Mouse (Mus musculus) neural tube, embryonic 14.5 days (tissue): ENCODE measurements around the gene Smad6. TPM values are rescaled to one million over a fixed set of nuclear protein-coding genes. Genes with fewer than 3 reads are reported as not detected.

Source experiments
- ATAC-seq: fragments of 200-750 bp; cut with Nextera tagmentation; 2 replicates; pipeline ENCODE4 v1.8.0; 2017; ENCODE audit warnings: low read depth, mild to moderate bottlenecking, moderate TSS enrichment, moderate library complexity
- H3K27ac ChIP-seq: fragments of 300-500 bp; sonication (generic); 2 replicates; pipeline ENCODE4 v1.5.1; 2014; ENCODE audit warnings: low read depth, mild to moderate bottlenecking, control low read depth, low read length, moderate library complexity, mixed read lengths
- H3K27me3 ChIP-seq: fragments of 300-500 bp; sonication (generic); 2 replicates; pipeline ENCODE4 v1.6.1; 2014; ENCODE audit warnings: low read length; ENCODE audit not compliant: control insufficient read depth, insufficient read depth
- H3K36me3 ChIP-seq: fragments of 300-500 bp; sonication (generic); 2 replicates; pipeline ENCODE4 v1.6.1; 2014; ENCODE audit warnings: low read length, mixed read lengths; ENCODE audit not compliant: control insufficient read depth, insufficient read depth
- H3K4me1 ChIP-seq: fragments of 300-500 bp; sonication (generic); 2 replicates; pipeline ENCODE4 v1.6.1; 2014; ENCODE audit warnings: low read length; ENCODE audit not compliant: control insufficient read depth, insufficient read depth
- H3K4me2 ChIP-seq: fragments of 300-500 bp; sonication (generic); 2 replicates; pipeline ENCODE4 v1.6.1; 2014; ENCODE audit warnings: mild to moderate bottlenecking, low read depth, low read length, control low read depth
- H3K4me3 ChIP-seq: fragments of 300-500 bp; sonication (generic); 2 replicates; pipeline ENCODE4 v1.5.1; 2014; ENCODE audit warnings: low read depth, low read length, control low read depth, mixed read lengths
- H3K9ac ChIP-seq: fragments of 300-500 bp; sonication (generic); replicated peaks from 2 replicates; pipeline ENCODE4 v1.6.1; 2014; ENCODE audit warnings: low read depth, mild to moderate bottlenecking, control low read depth, low read length, mixed read lengths
- H3K9me3 ChIP-seq: fragments of 300-500 bp; sonication (generic); 2 replicates; pipeline ENCODE4 v1.6.1; 2016; ENCODE audit warnings: low read length; ENCODE audit not compliant: control insufficient read depth
- WGBS: fragments of 180-500 bp; shearing (Covaris S2); extraction: QIAGEN DNeasy Blood & Tissue Kit; methylation state at CpG from one replicate; pipeline ENCODE4 v1.1.7; 2014; 5-methylcytosine and 5-hydroxymethylcytosine counted together
- polyA plus RNA-seq: library from polyadenylated mRNA; unstranded; fragments of >200 nt; fragmentation: Nextera tagmentation; extraction: Ambion mirVana; gene quantifications from 2 replicates; pipeline ENCODE4 v1.2.1, GENCODE M21; 2014

Gene Smad6
- 1.0 and 2.2 TPM in 2 replicates for polyA plus RNA-seq

- Histone ChIP-seq H3K4me1 (peaks cover 20% of the 10 kb centered on the region), H3K9me3 (no peaks in the 10 kb centered on the region), H3K4me2 (peak within 1 kb of the TSS; percentile 90), H3K4me3 (peak within 1 kb of the TSS; percentile 54), H3K27me3 (peaks cover 3% of the 10 kb centered on the region; the same call in 1 of the 2 replicates), H3K36me3 (no peaks in the 10 kb centered on the region), H3K27ac (peak within 1 kb of the TSS; percentile 60), H3K9ac (peak within 1 kb of the TSS; percentile 76)
- WGBS, result under 1% methylated on average over 60 of the region's 60 CpGs
- peak; percentile 63 for ATAC-seq
Observed at GRCm38 (mm10) chr9:64021853-64022561, at the start of gene Smad6. TSS of gene Smad6 (minus strand) at chr9:64022059.

DNA sequence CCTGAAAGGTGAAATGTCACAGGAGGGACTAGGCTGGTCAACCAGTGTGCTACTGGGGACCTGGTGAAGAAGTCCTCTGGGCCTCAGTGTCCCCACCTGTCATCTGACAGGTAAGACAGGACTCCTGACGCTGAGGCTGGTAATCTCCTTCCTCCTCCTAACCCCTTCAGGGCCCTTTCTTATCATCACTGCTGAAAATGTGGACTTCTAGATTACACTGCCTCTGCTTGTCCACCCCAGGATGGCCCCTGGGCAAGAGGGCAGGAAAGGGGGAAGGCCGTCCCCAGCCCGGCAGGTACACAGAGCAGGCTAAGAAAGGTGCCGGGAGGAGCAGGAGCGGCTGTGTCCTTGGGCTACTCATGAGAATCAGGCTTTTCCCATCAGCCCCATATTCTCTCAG is 48.8 kb upstream of the Smad6 start:
- H3K36me3 ChIP-seq, result no peaks in the 10 kb centered on the region
- 95% methylated on average over 5 of the region's 5 CpGs for WGBS
- H3K4me1 ChIP-seq, result peaks cover 7% of the 10 kb centered on the region; the same call in 1 of the 2 replicates
- H3K9me3 ChIP-seq, result no peaks in the 10 kb centered on the region
- H3K27me3 ChIP-seq, result no peaks in the 10 kb centered on the region
- H3K4me3 ChIP-seq, result no peak overlapping the region
- H3K9ac ChIP-seq, result no peak overlapping the region
- ATAC-seq, result no peak
- no peak overlapping the region for H3K27ac ChIP-seq
- no peak overlapping the region for H3K4me2 ChIP-seq

- no peak for ATAC-seq
- H3K27me3 ChIP-seq, result no peaks in the 10 kb centered on the region
- H3K27ac ChIP-seq, result no peak overlapping the region
- H3K9ac ChIP-seq, result no peak overlapping the region
- peaks cover 7% of the 10 kb centered on the region; the same call in 1 of the 2 replicates for H3K4me1 ChIP-seq
- H3K9me3 ChIP-seq, result no peaks in the 10 kb centered on the region
- no peak overlapping the region for H3K4me2 ChIP-seq
- no peaks in the 10 kb centered on the region for H3K36me3 ChIP-seq
- no peak overlapping the region for H3K4me3 ChIP-seq
- 86% methylated on average over 5 of the region's 5 CpGs for WGBS
Observed at GRCm38 (mm10) chr9:64069131-64069530, 47.3 kb upstream of the Smad6 start.

- 100% methylated on average over 1 of the region's 1 CpGs for WGBS
- H3K4me2 ChIP-seq, result no peak overlapping the region
- H3K36me3 ChIP-seq, result no peaks in the 10 kb centered on the region
- no peak for ATAC-seq
- no peak overlapping the region for H3K4me3 ChIP-seq
- no peaks in the 10 kb centered on the region for H3K27me3 ChIP-seq
- H3K9ac ChIP-seq, result no peak overlapping the region
- no peak overlapping the region for H3K27ac ChIP-seq
- no peaks in the 10 kb centered on the region for H3K9me3 ChIP-seq
- peaks cover 7% of the 10 kb centered on the region; the same call in 1 of the 2 replicates for H3K4me1 ChIP-seq
Observed at GRCm38 (mm10) chr9:64068571-64068970, 46.7 kb upstream of the Smad6 start.

DNA sequence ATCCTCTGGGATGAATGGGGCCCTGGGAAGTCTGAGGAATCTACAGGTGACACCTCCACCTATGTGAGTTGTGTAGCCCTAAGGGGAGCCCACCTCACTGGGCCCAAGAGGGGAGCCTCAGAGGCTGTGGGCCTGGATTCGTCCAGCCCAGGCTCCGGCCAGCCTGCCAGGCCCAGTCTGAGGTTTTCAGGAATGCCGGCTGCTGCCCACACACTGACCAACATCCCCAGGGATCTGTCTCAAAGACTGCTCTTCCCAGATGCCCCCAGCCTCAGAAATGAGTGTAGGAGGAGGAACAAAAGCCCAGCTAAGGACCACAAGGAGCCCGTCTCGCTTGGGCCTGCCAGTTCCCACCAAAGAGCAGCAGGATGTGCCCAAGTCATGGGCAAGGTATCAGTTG is 45.9 kb upstream of the Smad6 start:
- H3K4me1 ChIP-seq, result peaks cover 7% of the 10 kb centered on the region; the same call in 1 of the 2 replicates
- no peaks in the 10 kb centered on the region for H3K9me3 ChIP-seq
- ATAC-seq, result no peak
- no peak overlapping the region for H3K4me2 ChIP-seq
- no peaks in the 10 kb centered on the region for H3K27me3 ChIP-seq
- H3K27ac ChIP-seq, result no peak overlapping the region
- H3K4me3 ChIP-seq, result no peak overlapping the region
- H3K9ac ChIP-seq, result no peak overlapping the region
- WGBS, result 95% methylated on average over 5 of the region's 5 CpGs
- no peaks in the 10 kb centered on the region for H3K36me3 ChIP-seq

GRCm38 (mm10) chr9:64060033-64060539 is 38.2 kb upstream of the Smad6 start:
- Histone ChIP-seq H3K27me3 (no peaks in the 10 kb centered on the region; the same call in 1 of the 2 replicates), H3K36me3 (no peaks in the 10 kb centered on the region), H3K27ac (no peak overlapping the region), H3K4me2 (peak overlapping the region; percentile 40), H3K4me3 (no peak overlapping the region), H3K4me1 (peaks cover 5% of the 10 kb centered on the region; the same call in 1 of the 2 replicates), H3K9me3 (no peaks in the 10 kb centered on the region), H3K9ac (peak overlapping the region; percentile 32; the same call in 1 of the 2 replicates)
- peak; percentile 46; the same call in 1 of the 2 replicates for ATAC-seq
- 5% methylated on average over 30 of the region's 30 CpGs for WGBS

DNA sequence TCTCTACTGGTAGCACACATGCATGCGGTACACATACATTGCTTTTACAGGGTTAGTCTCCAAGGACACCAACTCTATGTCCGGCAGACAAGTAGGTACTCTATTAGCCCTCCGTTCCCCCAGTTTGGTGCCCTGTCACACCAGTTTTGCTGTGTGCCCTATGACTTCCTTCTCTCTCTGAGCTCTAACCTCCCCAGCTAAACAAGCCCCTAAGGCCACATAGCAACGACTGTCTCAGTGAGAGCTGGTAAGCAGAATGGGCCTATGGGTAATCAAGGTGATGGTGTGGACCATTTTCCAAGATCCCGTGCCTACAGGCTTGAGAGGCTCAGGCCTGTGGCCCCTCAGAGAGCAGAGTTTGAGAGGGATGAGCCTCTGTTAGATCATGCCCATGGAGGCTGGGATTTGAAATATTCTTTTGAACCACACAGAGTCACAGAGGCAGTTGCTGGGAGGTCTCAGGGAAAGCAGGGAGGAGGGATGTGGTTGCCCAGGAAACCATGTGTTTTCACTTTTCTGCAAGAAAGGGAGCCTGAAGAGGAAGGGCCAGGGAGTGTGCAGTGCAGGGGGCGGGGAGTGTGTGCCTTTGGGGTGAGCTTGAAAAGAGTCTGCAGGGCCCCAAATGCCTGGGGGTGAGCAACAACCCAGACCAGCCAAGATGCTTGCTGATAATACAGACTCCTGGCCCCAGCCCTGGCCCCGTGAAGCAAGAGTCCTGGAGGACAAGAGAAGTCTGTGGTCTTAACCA is 36.2 kb upstream of the Smad6 start:
- no peak for ATAC-seq
- H3K4me3 ChIP-seq, result no peak overlapping the region
- no peak overlapping the region for H3K4me2 ChIP-seq
- peaks cover 5% of the 10 kb centered on the region; the same call in 1 of the 2 replicates for H3K4me1 ChIP-seq
- H3K9me3 ChIP-seq, result no peaks in the 10 kb centered on the region
- no peaks in the 10 kb centered on the region; the same call in 1 of the 2 replicates for H3K27me3 ChIP-seq
- no peak overlapping the region for H3K9ac ChIP-seq
- 48% methylated on average over 7 of the region's 7 CpGs for WGBS
- H3K36me3 ChIP-seq, result no peaks in the 10 kb centered on the region
- no peak overlapping the region for H3K27ac ChIP-seq

GRCm38 (mm10) chr9:64055162-64055561 is 33.3 kb upstream of the Smad6 start:
- H3K4me3 ChIP-seq, result no peak overlapping the region
- H3K9ac ChIP-seq, result no peak overlapping the region
- H3K9me3 ChIP-seq, result no peaks in the 10 kb centered on the region
- H3K4me1 ChIP-seq, result peaks cover 6% of the 10 kb centered on the region; the same call in 1 of the 2 replicates
- no peak overlapping the region for H3K4me2 ChIP-seq
- H3K27me3 ChIP-seq, result no peaks in the 10 kb centered on the region; the same call in 1 of the 2 replicates
- H3K36me3 ChIP-seq, result no peaks in the 10 kb centered on the region
- no peak for ATAC-seq
- no peak overlapping the region for H3K27ac ChIP-seq
- 71% methylated on average over 9 of the region's 9 CpGs for WGBS
